Mouse (Mus musculus): ENCODE data around the gene Crim1.

DNA sequence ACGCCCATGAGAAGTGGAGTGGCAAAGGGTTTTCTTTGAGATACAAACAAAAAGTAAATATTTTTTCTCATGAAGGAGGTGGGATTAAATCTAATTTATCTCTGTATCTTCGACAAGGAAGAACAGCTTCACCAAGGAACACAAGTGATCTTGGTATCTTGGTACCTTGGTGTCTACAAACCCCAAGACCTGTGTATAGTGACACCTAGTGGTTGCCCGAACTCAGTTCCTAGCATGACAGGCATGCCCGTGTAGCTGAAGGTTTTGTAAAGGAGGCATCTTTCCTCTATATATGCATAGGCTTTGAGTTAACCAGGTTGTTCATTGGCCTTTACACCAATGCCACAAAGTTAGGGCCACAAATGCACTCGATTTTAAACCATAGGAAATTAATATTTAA lies 36.8 kb upstream of the Crim1 start:
- TF ChIP-seq CTCF (IDR thresholded peaks at IDR 0.05; ENCODE audit: control insufficient read depth, insufficient read depth, low read length) (peak; percentile 46), POLR2A (IDR thresholded peaks at IDR 0.05; ENCODE audit: borderline replicate concordance, control insufficient read depth, low read depth, low read length) (no peak)
